Mouse (Mus musculus): ENCODE measurements around the gene Dcaf7. TPM values are rescaled to one million over a fixed set of nuclear protein-coding genes. Genes with fewer than 3 reads are reported as not detected.

Dcaf7 gene
- 18.7 and 30.9 TPM in 2 replicates for polyA plus RNA-seq (2012; rRNA removed)

- under 1% methylated on average over 66 of the region's 66 CpGs for WGBS
- H3K4me3 ChIP-seq (ENCODE audit: low read depth, low read length), result peak within 1 kb of the TSS; percentile 95
- H3K4me1 ChIP-seq (ENCODE audit: control insufficient read depth, insufficient read depth, insufficient read length, low read length), result no peaks in the 10 kb centered on the region; the same call in 1 of the 2 replicates
- no peaks in the 10 kb centered on the region for H3K27me3 ChIP-seq (ENCODE audit: control insufficient read depth, insufficient read depth, low read length)
- peak within 1 kb of the TSS; percentile 45 for H3K27ac ChIP-seq (ENCODE audit: insufficient read depth, low read depth, low read length)
- H3K36me3 ChIP-seq (ENCODE audit: control insufficient read depth, insufficient read depth, low read length), result no peaks in the 10 kb centered on the region
- TF ChIP-seq CTCF (IDR thresholded peaks at IDR 0.05; ENCODE audit: extremely low read depth, insufficient read length, insufficient replicate concordance, low read depth, low read length) (no peak), POLR2A (IDR thresholded peaks at IDR 0.05; ENCODE audit: low read depth, low read length) (0 out of 2 replicates have a peak, but pooled peaks have one; percentile 51)
Observed at GRCm38 (mm10) chr11:106036548-106037417, at the start of gene Dcaf7. Gene Dcaf7 (plus strand): TSS chr11:106036872.

GRCm38 (mm10) chr11:105987446-105987845 is 49.2 kb upstream of the Dcaf7 start:
- 49% methylated on average over 6 of the region's 6 CpGs for WGBS
- H3K4me3 ChIP-seq (ENCODE audit: low read depth, low read length), result no peak overlapping the region
- TF ChIP-seq CTCF (IDR thresholded peaks at IDR 0.05; ENCODE audit: extremely low read depth, insufficient read length, insufficient replicate concordance, low read depth, low read length) (no peak), POLR2A (IDR thresholded peaks at IDR 0.05; ENCODE audit: low read depth, low read length) (no peak)
- H3K4me1 ChIP-seq (ENCODE audit: control insufficient read depth, insufficient read depth, insufficient read length, low read length), result no peaks in the 10 kb centered on the region
- H3K27me3 ChIP-seq (ENCODE audit: control insufficient read depth, insufficient read depth, low read length), result peaks cover 4% of the 10 kb centered on the region; the same call in 1 of the 2 replicates
- peaks cover 48% of the 10 kb centered on the region for H3K36me3 ChIP-seq (ENCODE audit: control insufficient read depth, insufficient read depth, low read length)
- no peak overlapping the region; the same call in 1 of the 2 replicates for H3K27ac ChIP-seq (ENCODE audit: insufficient read depth, low read depth, low read length)

- Histone ChIP-seq H3K27ac (ENCODE audit: insufficient read depth, low read depth, low read length) (no peak overlapping the region), H3K4me3 (ENCODE audit: low read depth, low read length) (no peak overlapping the region), H3K27me3 (ENCODE audit: control insufficient read depth, insufficient read depth, low read length) (peaks cover 4% of the 10 kb centered on the region; the same call in 1 of the 2 replicates), H3K36me3 (ENCODE audit: control insufficient read depth, insufficient read depth, low read length) (peaks cover 44% of the 10 kb centered on the region), H3K4me1 (ENCODE audit: control insufficient read depth, insufficient read depth, insufficient read length, low read length) (no peaks in the 10 kb centered on the region)
- 74% methylated on average over 6 of the region's 6 CpGs for WGBS
- TF ChIP-seq POLR2A (IDR thresholded peaks at IDR 0.05; ENCODE audit: low read depth, low read length) (no peak), CTCF (IDR thresholded peaks at IDR 0.05; ENCODE audit: extremely low read depth, insufficient read length, insufficient replicate concordance, low read depth, low read length) (no peak)
Observed at GRCm38 (mm10) chr11:105989446-105989845, 47.2 kb upstream of the Dcaf7 start.

GRCm38 (mm10) chr11:105990231-105990630 is 46.4 kb upstream of the Dcaf7 start:
- Histone ChIP-seq H3K4me3 (ENCODE audit: low read depth, low read length) (no peak overlapping the region), H3K27ac (ENCODE audit: insufficient read depth, low read depth, low read length) (no peak overlapping the region), H3K27me3 (ENCODE audit: control insufficient read depth, insufficient read depth, low read length) (peaks cover 4% of the 10 kb centered on the region; the same call in 1 of the 2 replicates), H3K4me1 (ENCODE audit: control insufficient read depth, insufficient read depth, insufficient read length, low read length) (no peaks in the 10 kb centered on the region), H3K36me3 (ENCODE audit: control insufficient read depth, insufficient read depth, low read length) (peaks cover 36% of the 10 kb centered on the region)
- TF ChIP-seq CTCF (IDR thresholded peaks at IDR 0.05; ENCODE audit: extremely low read depth, insufficient read length, insufficient replicate concordance, low read depth, low read length) (no peak), POLR2A (IDR thresholded peaks at IDR 0.05; ENCODE audit: low read depth, low read length) (no peak)
- WGBS, result 18% methylated on average over 2 of the region's 2 CpGs

- Histone ChIP-seq H3K4me1 (ENCODE audit: control insufficient read depth, insufficient read depth, insufficient read length, low read length) (no peaks in the 10 kb centered on the region), H3K36me3 (ENCODE audit: control insufficient read depth, insufficient read depth, low read length) (peaks cover under 1% of the 10 kb centered on the region), H3K27ac (ENCODE audit: insufficient read depth, low read depth, low read length) (no peak within 1 kb of the TSS), H3K4me3 (ENCODE audit: low read depth, low read length) (no peak within 1 kb of the TSS), H3K27me3 (ENCODE audit: control insufficient read depth, insufficient read depth, low read length) (peaks cover under 1% of the 10 kb centered on the region; the same call in 1 of the 2 replicates)
- 94% methylated on average over 3 of the region's 3 CpGs for WGBS
- TF ChIP-seq POLR2A (IDR thresholded peaks at IDR 0.05; ENCODE audit: low read depth, low read length) (no peak), CTCF (IDR thresholded peaks at IDR 0.05; ENCODE audit: extremely low read depth, insufficient read length, insufficient replicate concordance, low read depth, low read length) (no peak)
Observed at GRCm38 (mm10) chr11:105994375-105994774, 42.3 kb upstream of the Dcaf7 start, which contains the start of gene Ace3. Gene Ace3 (plus strand): TSS chr11:105994675.

GRCm38 (mm10) chr11:106000062-106000461 is 36.6 kb upstream of the Dcaf7 start:
- peaks cover under 1% of the 10 kb centered on the region; the same call in 1 of the 2 replicates for H3K4me1 ChIP-seq (ENCODE audit: control insufficient read depth, insufficient read depth, insufficient read length, low read length)
- 92% methylated on average over 6 of the region's 6 CpGs for WGBS
- no peak for TF ChIP-seq CTCF (IDR thresholded peaks at IDR 0.05; ENCODE audit: extremely low read depth, insufficient read length, insufficient replicate concordance, low read depth, low read length)
- H3K36me3 ChIP-seq (ENCODE audit: control insufficient read depth, insufficient read depth, low read length), result no peaks in the 10 kb centered on the region
- H3K27ac ChIP-seq (ENCODE audit: insufficient read depth, low read depth, low read length), result no peak overlapping the region
- no peaks in the 10 kb centered on the region for H3K27me3 ChIP-seq (ENCODE audit: control insufficient read depth, insufficient read depth, low read length)
- H3K4me3 ChIP-seq (ENCODE audit: low read depth, low read length), result no peak overlapping the region

GRCm38 (mm10) chr11:106001718-106002117 is 35.0 kb upstream of the Dcaf7 start:
- no peak overlapping the region for H3K4me3 ChIP-seq (ENCODE audit: low read depth, low read length)
- H3K27me3 ChIP-seq (ENCODE audit: control insufficient read depth, insufficient read depth, low read length), result no peaks in the 10 kb centered on the region
- H3K36me3 ChIP-seq (ENCODE audit: control insufficient read depth, insufficient read depth, low read length), result no peaks in the 10 kb centered on the region
- TF ChIP-seq CTCF (IDR thresholded peaks at IDR 0.05; ENCODE audit: extremely low read depth, insufficient read length, insufficient replicate concordance, low read depth, low read length) (no peak), POLR2A (IDR thresholded peaks at IDR 0.05; ENCODE audit: low read depth, low read length) (no peak)
- peaks cover 8% of the 10 kb centered on the region for H3K4me1 ChIP-seq (ENCODE audit: control insufficient read depth, insufficient read depth, insufficient read length, low read length)
- WGBS, result 33% methylated on average over 4 of the region's 4 CpGs
- no peak overlapping the region for H3K27ac ChIP-seq (ENCODE audit: insufficient read depth, low read depth, low read length)
